Mouse (Mus musculus): Measurements from ENCODE around the gene Zdhhc24.

Gene Zdhhc24

GRCm38 (mm10) chr19:4879324-4879703 lies 846 bp downstream of the Zdhhc24 start:
- DNase-seq: no peak

- DNase-seq: no peak
Measured at GRCm38 (mm10) chr19:4883961-4884360, 5.5 kb downstream of the Zdhhc24 start.

- DNase-seq: no peak
Measured at GRCm38 (mm10) chr19:4889791-4890190, 11.3 kb downstream of the Zdhhc24 start.

GRCm38 (mm10) chr19:4891798-4892197 lies 13.3 kb downstream of the Zdhhc24 start:
- no peak for DNase-seq

- DNase-seq: no peak
Measured at GRCm38 (mm10) chr19:4896780-4897520, 18.5 kb downstream of the Zdhhc24 start.

- no peak for DNase-seq
Measured at GRCm38 (mm10) chr19:4898972-4899371, 20.5 kb downstream of the Zdhhc24 start.

- no peak for DNase-seq
Measured at GRCm38 (mm10) chr19:4899888-4900287, 21.4 kb downstream of the Zdhhc24 start.

- peak; percentile 83 to 87 for DNase-seq
Measured at GRCm38 (mm10) chr19:4905979-4906794, 27.7 kb downstream of the Zdhhc24 start, which contains the start of gene Bbs1. Gene Bbs1, minus strand, starts transcription at chr19:4906628.

GRCm38 (mm10) chr19:4908107-4908506 lies 29.6 kb downstream of the Zdhhc24 start:
- peak in 1 of 2 experiments; percentile 25 for DNase-seq

GRCm38 (mm10) chr19:4909376-4909775 lies 30.9 kb downstream of the Zdhhc24 start:
- DNase-seq: no peak

GRCm38 (mm10) chr19:4915924-4916603 lies 37.6 kb downstream of the Zdhhc24 start:
- DNase-seq: no peak

- no peak for DNase-seq
Measured at GRCm38 (mm10) chr19:4916827-4917226, 38.4 kb downstream of the Zdhhc24 start.

GRCm38 (mm10) chr19:4919652-4920051 lies 41.2 kb downstream of the Zdhhc24 start:
- DNase-seq: no peak

GRCm38 (mm10) chr19:4925121-4925860 lies 46.8 kb downstream of the Zdhhc24 start:
- DNase-seq: no peak

GRCm38 (mm10) chr19:4927904-4928531 lies 49.5 kb downstream of the Zdhhc24 start, which contains the start of gene Dpp3:
Gene Dpp3, minus strand, starts transcription at chr19:4928287.
- DNase-seq: peak; percentile 98 to 99

- DNase-seq: peak in 1 of 2 experiments; percentile 16
Measured at GRCm38 (mm10) chr19:4928781-4929180, 50.3 kb downstream of the Zdhhc24 start.

Measured in lung, postnatal 4 days (tissue).